Mouse (Mus musculus) heart, embryonic 15.5 days (tissue): ENCODE data around the gene Kif21b. TPM values are rescaled to one million over a fixed set of nuclear protein-coding genes. Genes with fewer than 3 reads are reported as not detected.

Experiments
- ATAC-seq: fragments of 200-750 bp; cut with Nextera tagmentation; replicated peaks from 2 replicates; pipeline ENCODE4 v1.8.0; 2017; ENCODE audit warnings: low read depth, moderate TSS enrichment; ENCODE audit not compliant: insufficient number of reproducible peaks, insufficient read depth, low FRiP score
- H3K27ac ChIP-seq: fragments of 300-500 bp; sonication (generic); 2 replicates; pipeline ENCODE4 v1.5.1; 2015; ENCODE audit warnings: mild to moderate bottlenecking, inconsistent platforms
- H3K27me3 ChIP-seq: fragments of 300-500 bp; sonication (generic); 2 replicates; pipeline ENCODE4 v1.6.1; 2015; ENCODE audit warnings: inconsistent platforms
- H3K36me3 ChIP-seq: fragments of 300-500 bp; sonication (generic); 2 replicates; pipeline ENCODE4 v1.6.1; 2015; ENCODE audit warnings: mild to moderate bottlenecking, inconsistent platforms
- H3K4me1 ChIP-seq: fragments of 300-500 bp; sonication (generic); replicated peaks from 2 replicates; pipeline ENCODE4 v1.6.1; 2015; ENCODE audit warnings: inconsistent platforms
- H3K4me2 ChIP-seq: fragments of 300-500 bp; sonication (generic); 2 replicates; pipeline ENCODE4 v1.6.1; 2015; ENCODE audit warnings: inconsistent platforms, mild to moderate bottlenecking, moderate library complexity
- H3K4me3 ChIP-seq: fragments of 300-500 bp; sonication (generic); 2 replicates; pipeline ENCODE4 v1.5.1; 2015; ENCODE audit warnings: mild to moderate bottlenecking, inconsistent platforms
- H3K9ac ChIP-seq: fragments of 300-500 bp; sonication (generic); 2 replicates; pipeline ENCODE4 v1.6.1; 2015; ENCODE audit warnings: mild to moderate bottlenecking, inconsistent platforms
- H3K9me3 ChIP-seq: fragments of 300-500 bp; sonication (generic); replicated peaks from 2 replicates; pipeline ENCODE4 v1.6.1; 2016; ENCODE audit warnings: inconsistent platforms
- WGBS: fragments of 180-500 bp; shearing (Covaris S2); methylation state at CpG from one replicate; pipeline ENCODE4 v1.1.7; 2015; ENCODE audit warnings: mixed read lengths; 5-methylcytosine and 5-hydroxymethylcytosine counted together
- polyA plus RNA-seq: library from polyadenylated mRNA; unstranded; fragments of >200 nt; fragmentation: Nextera tagmentation; extraction: Ambion mirVana; gene quantifications from 2 replicates; pipeline ENCODE4 v1.2.1, GENCODE M21; 2015

The Kif21b gene
- polyA plus RNA-seq, result 0.87 and 2.3 TPM in 2 replicates

- Histone ChIP-seq H3K9ac (peak within 1 kb of the TSS; percentile 80), H3K9me3 (no peaks in the 10 kb centered on the region), H3K27me3 (peaks cover 4% of the 10 kb centered on the region; the same call in 1 of the 2 replicates), H3K36me3 (no peaks in the 10 kb centered on the region), H3K27ac (peak within 1 kb of the TSS; percentile 41; the same call in 1 of the 2 replicates), H3K4me1 (peaks cover 78% of the 10 kb centered on the region), H3K4me2 (peak within 1 kb of the TSS; percentile 100), H3K4me3 (peak within 1 kb of the TSS; percentile 77)
- WGBS, result 2% methylated on average over 42 of the region's 42 CpGs
- peak; percentile 90 for ATAC-seq
These were observed at the start of gene Kif21b for GRCm38 (mm10) chr1:136130951-136131558. Gene Kif21b (plus strand): TSS chr1:136131389.

GRCm38 (mm10) chr1:136085988-136086685, 45.1 kb upstream of the Kif21b start:
- Histone ChIP-seq H3K9me3 (no peaks in the 10 kb centered on the region), H3K9ac (no peak overlapping the region), H3K4me3 (no peak overlapping the region), H3K4me2 (no peak overlapping the region), H3K27me3 (peaks cover 26% of the 10 kb centered on the region), H3K4me1 (peaks cover 13% of the 10 kb centered on the region), H3K27ac (no peak overlapping the region), H3K36me3 (no peaks in the 10 kb centered on the region)
- ATAC-seq, result no peak
- 52% methylated on average over 3 of the region's 3 CpGs for WGBS

GRCm38 (mm10) chr1:136089368-136090165, 41.6 kb upstream of the Kif21b start:
- Histone ChIP-seq H3K36me3 (no peaks in the 10 kb centered on the region), H3K9ac (no peak overlapping the region), H3K4me3 (no peak overlapping the region), H3K27ac (no peak overlapping the region), H3K4me2 (no peak overlapping the region), H3K4me1 (peaks cover 13% of the 10 kb centered on the region), H3K9me3 (no peaks in the 10 kb centered on the region), H3K27me3 (peaks cover 25% of the 10 kb centered on the region)
- 70% methylated on average over 9 of the region's 9 CpGs for WGBS
- no peak for ATAC-seq

GRCm38 (mm10) chr1:136093726-136094125, 37.5 kb upstream of the Kif21b start:
- 66% methylated on average over 3 of the region's 3 CpGs for WGBS
- H3K4me3 ChIP-seq, result no peak overlapping the region
- ATAC-seq, result no peak
- H3K9me3 ChIP-seq, result no peaks in the 10 kb centered on the region
- H3K36me3 ChIP-seq, result no peaks in the 10 kb centered on the region
- peaks cover 8% of the 10 kb centered on the region for H3K4me1 ChIP-seq
- no peak overlapping the region for H3K27ac ChIP-seq
- no peak overlapping the region for H3K9ac ChIP-seq
- no peak overlapping the region for H3K4me2 ChIP-seq
- H3K27me3 ChIP-seq, result peaks cover 7% of the 10 kb centered on the region; the same call in 1 of the 2 replicates

- peaks cover 5% of the 10 kb centered on the region; the same call in 1 of the 2 replicates for H3K27me3 ChIP-seq
- H3K9ac ChIP-seq, result no peak overlapping the region
- H3K36me3 ChIP-seq, result no peaks in the 10 kb centered on the region
- H3K4me1 ChIP-seq, result peaks cover 4% of the 10 kb centered on the region; the same call in 1 of the 2 replicates
- WGBS, result 68% methylated on average over 5 of the region's 5 CpGs
- no peak overlapping the region for H3K27ac ChIP-seq
- no peak for ATAC-seq
- no peaks in the 10 kb centered on the region for H3K9me3 ChIP-seq
- no peak overlapping the region for H3K4me2 ChIP-seq
- H3K4me3 ChIP-seq, result no peak overlapping the region
These were observed 36.4 kb upstream of the Kif21b start for GRCm38 (mm10) chr1:136094807-136095206.

GRCm38 (mm10) chr1:136102094-136102493, 29.1 kb upstream of the Kif21b start:
- no peaks in the 10 kb centered on the region for H3K9me3 ChIP-seq
- no peak overlapping the region for H3K4me2 ChIP-seq
- no peak overlapping the region for H3K4me3 ChIP-seq
- H3K4me1 ChIP-seq, result peaks cover 26% of the 10 kb centered on the region
- H3K27ac ChIP-seq, result no peak overlapping the region
- WGBS, result 70% methylated on average over 4 of the region's 4 CpGs
- no peak for ATAC-seq
- H3K9ac ChIP-seq, result no peak overlapping the region
- 0 out of 2 replicates have a peak, but pooled peaks cover 2% of the 10 kb centered on the region for H3K27me3 ChIP-seq
- H3K36me3 ChIP-seq, result no peaks in the 10 kb centered on the region

- Histone ChIP-seq H3K4me1 (peaks cover 26% of the 10 kb centered on the region), H3K36me3 (no peaks in the 10 kb centered on the region), H3K4me2 (no peak overlapping the region), H3K27ac (no peak overlapping the region), H3K9me3 (no peaks in the 10 kb centered on the region), H3K27me3 (0 out of 2 replicates have a peak, but pooled peaks cover 2% of the 10 kb centered on the region), H3K4me3 (no peak overlapping the region), H3K9ac (no peak overlapping the region)
- no peak; the same call in 1 of the 2 replicates for ATAC-seq
- 53% methylated on average over 3 of the region's 3 CpGs for WGBS
These were observed 28.6 kb upstream of the Kif21b start for GRCm38 (mm10) chr1:136102551-136102950.

- H3K4me1 ChIP-seq, result peaks cover 26% of the 10 kb centered on the region
- H3K27me3 ChIP-seq, result 0 out of 2 replicates have a peak, but pooled peaks cover 2% of the 10 kb centered on the region
- H3K27ac ChIP-seq, result no peak overlapping the region
- H3K9me3 ChIP-seq, result no peaks in the 10 kb centered on the region
- no peaks in the 10 kb centered on the region for H3K36me3 ChIP-seq
- H3K4me3 ChIP-seq, result no peak overlapping the region
- ATAC-seq, result no peak; the same call in 1 of the 2 replicates
- H3K4me2 ChIP-seq, result no peak overlapping the region
- WGBS, result 42% methylated on average over 2 of the region's 2 CpGs
- no peak overlapping the region for H3K9ac ChIP-seq
These were observed 28.2 kb upstream of the Kif21b start for GRCm38 (mm10) chr1:136102981-136103380.

GRCm38 (mm10) chr1:136103696-136104095, 27.5 kb upstream of the Kif21b start:
- Histone ChIP-seq H3K36me3 (no peaks in the 10 kb centered on the region), H3K4me3 (no peak overlapping the region), H3K9ac (no peak overlapping the region), H3K27ac (no peak overlapping the region), H3K27me3 (0 out of 2 replicates have a peak, but pooled peaks cover 2% of the 10 kb centered on the region), H3K4me1 (peaks cover 26% of the 10 kb centered on the region), H3K9me3 (no peaks in the 10 kb centered on the region), H3K4me2 (no peak overlapping the region)
- no peak for ATAC-seq
- WGBS, result 83% methylated on average over 7 of the region's 7 CpGs

GRCm38 (mm10) chr1:136104741-136105140, 26.4 kb upstream of the Kif21b start:
- no peak overlapping the region for H3K27ac ChIP-seq
- peaks cover 26% of the 10 kb centered on the region for H3K4me1 ChIP-seq
- H3K4me3 ChIP-seq, result no peak overlapping the region
- no peaks in the 10 kb centered on the region for H3K9me3 ChIP-seq
- H3K27me3 ChIP-seq, result 0 out of 2 replicates have a peak, but pooled peaks cover 2% of the 10 kb centered on the region
- no peak for ATAC-seq
- no peak overlapping the region for H3K9ac ChIP-seq
- no peaks in the 10 kb centered on the region for H3K36me3 ChIP-seq
- H3K4me2 ChIP-seq, result no peak overlapping the region
- 24% methylated on average over 4 of the region's 4 CpGs for WGBS

- Histone ChIP-seq H3K27me3 (0 out of 2 replicates have a peak, but pooled peaks cover 2% of the 10 kb centered on the region), H3K4me2 (no peak overlapping the region), H3K9ac (no peak overlapping the region), H3K4me1 (peaks cover 11% of the 10 kb centered on the region), H3K27ac (no peak overlapping the region), H3K36me3 (no peaks in the 10 kb centered on the region), H3K9me3 (no peaks in the 10 kb centered on the region), H3K4me3 (no peak overlapping the region)
- 43% methylated on average over 2 of the region's 2 CpGs for WGBS
- no peak for ATAC-seq
These were observed 21.7 kb upstream of the Kif21b start for GRCm38 (mm10) chr1:136109464-136109863.
